In the genomic region with DNA sequence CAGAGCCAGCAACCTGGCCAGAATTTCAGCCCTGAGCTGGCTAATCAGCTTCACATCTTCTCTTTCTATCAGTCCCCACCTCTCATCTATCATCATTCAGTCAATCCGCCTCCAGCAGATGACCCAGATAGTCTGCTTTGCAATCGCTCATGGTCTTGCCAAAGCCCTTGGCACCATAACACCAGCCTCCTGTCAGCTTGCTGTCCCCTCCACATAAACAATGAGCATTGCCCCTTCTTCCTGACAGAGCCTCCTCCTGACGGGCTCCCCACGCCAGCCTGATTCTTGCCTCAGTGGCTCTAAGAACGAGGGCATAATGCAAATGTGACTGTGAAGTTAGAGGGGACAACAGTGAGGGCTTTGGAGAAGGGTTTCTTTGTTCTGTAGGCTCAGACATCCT, we compare ENCODE assay signal across 27 mouse cellular contexts.
"Had no signal": no experiment of that assay in that cellular context is flagged by ENCODE, and none has a peak within 500 bp of the region (broad histone marks: within the 10 kb centered on the region; RNA-seq: fewer than 3 reads in every experiment).

No protein-coding gene starts in this region.

- H3K4me3 ChIP-seq: heart, adult 2 months; heart, embryonic 13.5 days; heart, embryonic 15.5 days; hindbrain, embryonic 12.5 days; intestine, embryonic 15.5 days; layer of hippocampus, adult 2 months; left cerebral cortex, adult 2 months; limb, embryonic 10.5 days; limb, embryonic 12.5 days; liver, embryonic 13.5 days had no signal

- DNase-seq: gastrocnemius, postnatal 14 days; gastrocnemius, postnatal 36 days; heart, adult 11 months; heart, adult 2 months; heart, postnatal 14 days; heart, postnatal 36 days; kidney, adult 18-20 months; kidney, adult 8-10 months; kidney, postnatal 10 days; kidney, postnatal 25 days; kidney, postnatal 4 days; liver; liver, embryonic 13.5 days had no signal

- H3K4me2 ChIP-seq: heart, embryonic 11.5 days; heart, embryonic 13.5 days; heart, embryonic 15.5 days; hindbrain, embryonic 12.5 days; hindbrain, embryonic 14.5 days; intestine, embryonic 15.5 days; limb, embryonic 12.5 days; liver, embryonic 11.5 days; liver, embryonic 13.5 days had no signal

- ATAC-seq: hindbrain, embryonic 16.5 days; inflammation-experienced regulatory T-cells, adult 6 months; intestine, embryonic 15.5 days; intestine, postnatal 0 days had no signal

- H3K4me1 ChIP-seq: intestine, embryonic 15.5 days; liver, embryonic 13.5 days had no signal

- H3K36me3 ChIP-seq: heart, embryonic 13.5 days; heart, embryonic 15.5 days; hindbrain, embryonic 12.5 days; intestine, embryonic 15.5 days; limb, embryonic 10.5 days; limb, embryonic 12.5 days; liver, embryonic 13.5 days had no signal

- H3K27me3 ChIP-seq: heart, embryonic 13.5 days; heart, embryonic 15.5 days; hindbrain, embryonic 12.5 days; intestine, embryonic 15.5 days; liver, embryonic 13.5 days had no signal

- H3K9me3 ChIP-seq: heart, embryonic 13.5 days; heart, embryonic 15.5 days; hindbrain, embryonic 12.5 days; intestine, embryonic 15.5 days; limb, embryonic 10.5 days; limb, embryonic 12.5 days; liver, embryonic 13.5 days had no signal

- H3K27ac ChIP-seq: heart, adult 2 months; heart, embryonic 13.5 days; heart, embryonic 15.5 days; hindbrain, embryonic 12.5 days; hindbrain, embryonic 14.5 days; intestine, embryonic 15.5 days; layer of hippocampus, adult 2 months; left cerebral cortex, adult 2 months; limb, embryonic 12.5 days; liver, embryonic 13.5 days had no signal

- H3K9ac ChIP-seq: heart, embryonic 13.5 days; heart, embryonic 15.5 days; hindbrain, embryonic 12.5 days; hindbrain, embryonic 14.5 days; intestine, embryonic 15.5 days; limb, embryonic 12.5 days; liver, embryonic 13.5 days had no signal
